Mouse (Mus musculus) frontal cortex, adult (tissue): Measurements from ENCODE around the gene Arhgap29.

ENCODE experiments used
- ATAC-seq: cut with Nextera tagmentation; 2 replicates; pipeline ENCODE4 v1.9.2; 2017; ENCODE audit warnings: mild to moderate bottlenecking, moderate library complexity, mixed read lengths; ENCODE audit not compliant: low TSS enrichment

Gene Arhgap29

GRCm38 (mm10) chr3:121952041-121952591 is at the start of gene Arhgap29:
Arhgap29 (plus strand) TSS chr3:121952541.
- ATAC-seq = no peak

- ATAC-seq = no peak
Measured at GRCm38 (mm10) chr3:121902729-121903128, 49.6 kb upstream of the Arhgap29 start.

DNA sequence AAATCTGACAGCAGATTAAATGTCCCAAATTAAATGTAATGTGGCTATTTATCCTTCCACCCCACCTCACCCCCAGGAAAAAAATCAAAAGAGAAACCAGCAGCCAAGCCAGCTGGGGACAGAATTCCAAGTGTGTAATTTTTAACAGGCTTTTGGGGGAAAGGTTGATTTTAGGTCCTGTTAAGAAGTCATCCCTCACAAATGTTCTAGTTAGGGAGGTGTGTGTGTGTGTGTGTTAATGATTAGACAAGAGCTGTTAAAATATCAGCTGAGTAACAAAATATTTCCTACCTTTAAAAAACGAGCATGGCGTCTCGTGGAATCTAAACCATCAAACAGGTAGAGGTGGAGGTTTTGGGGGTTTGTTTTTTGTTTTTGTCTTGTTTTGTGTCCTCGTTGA is 49.1 kb upstream of the Arhgap29 start:
- no peak for ATAC-seq

DNA sequence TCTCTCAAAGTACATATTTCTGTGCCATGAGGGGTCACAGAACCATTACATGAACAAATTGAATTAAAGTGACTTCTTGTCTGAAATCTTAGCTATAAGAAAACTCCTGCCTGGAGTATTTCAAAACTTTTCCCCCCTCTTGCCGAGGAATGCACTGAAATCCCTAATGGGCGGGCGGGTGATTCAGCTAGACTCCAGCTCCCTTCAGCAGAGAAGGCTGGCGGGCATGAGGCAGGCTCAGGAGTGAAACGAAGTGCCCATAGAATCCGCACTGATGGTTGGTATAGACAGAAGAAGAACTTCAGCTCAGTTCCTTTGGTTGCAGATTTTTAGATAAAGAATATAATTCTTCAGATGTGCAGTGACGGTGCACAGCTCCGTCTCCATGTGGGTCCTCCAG is 48.6 kb upstream of the Arhgap29 start:
- no peak for ATAC-seq

DNA sequence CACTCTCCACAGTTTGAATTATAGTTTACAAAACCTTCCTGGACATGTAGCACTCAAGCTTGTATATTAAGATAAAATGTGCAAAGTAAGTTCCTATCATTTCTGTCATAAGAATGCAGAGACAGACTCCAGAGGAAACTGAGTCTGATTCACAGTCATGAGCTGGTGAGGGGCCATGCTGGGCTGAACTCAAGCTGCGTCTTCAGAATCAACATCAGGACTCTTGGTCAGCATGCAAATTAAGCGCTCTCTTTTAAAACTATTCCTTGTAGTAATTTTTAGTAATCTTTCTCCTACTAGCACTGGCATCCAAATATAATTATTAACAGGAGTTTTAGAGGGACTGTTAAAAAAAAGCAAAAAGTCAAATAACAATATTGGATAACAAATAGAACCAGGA is 47.9 kb upstream of the Arhgap29 start:
- ATAC-seq = no peak

GRCm38 (mm10) chr3:121906623-121907022 is 45.7 kb upstream of the Arhgap29 start:
- ATAC-seq = no peak

- peak; percentile 83 for ATAC-seq
Measured at GRCm38 (mm10) chr3:121909155-121909554, 43.2 kb upstream of the Arhgap29 start.

DNA sequence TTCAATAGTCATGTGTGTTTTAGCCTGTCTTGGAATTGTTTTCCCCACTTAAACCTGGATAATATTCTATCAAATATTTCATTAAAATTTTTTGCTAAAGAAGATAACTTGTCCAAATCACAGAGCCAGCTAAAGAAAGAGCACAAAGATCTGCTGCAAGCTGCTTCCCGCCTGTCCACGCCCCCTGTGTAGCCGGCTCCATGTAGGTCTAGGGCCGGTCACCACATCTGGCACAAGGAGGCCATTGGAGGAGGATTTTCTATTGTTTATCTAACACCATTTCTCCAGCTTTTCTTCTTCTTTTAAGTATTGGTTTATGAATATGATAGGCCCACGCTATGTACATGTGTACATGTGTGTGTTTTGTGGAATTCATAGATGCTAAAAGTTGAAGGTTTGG is 38.9 kb upstream of the Arhgap29 start:
- no peak for ATAC-seq

DNA sequence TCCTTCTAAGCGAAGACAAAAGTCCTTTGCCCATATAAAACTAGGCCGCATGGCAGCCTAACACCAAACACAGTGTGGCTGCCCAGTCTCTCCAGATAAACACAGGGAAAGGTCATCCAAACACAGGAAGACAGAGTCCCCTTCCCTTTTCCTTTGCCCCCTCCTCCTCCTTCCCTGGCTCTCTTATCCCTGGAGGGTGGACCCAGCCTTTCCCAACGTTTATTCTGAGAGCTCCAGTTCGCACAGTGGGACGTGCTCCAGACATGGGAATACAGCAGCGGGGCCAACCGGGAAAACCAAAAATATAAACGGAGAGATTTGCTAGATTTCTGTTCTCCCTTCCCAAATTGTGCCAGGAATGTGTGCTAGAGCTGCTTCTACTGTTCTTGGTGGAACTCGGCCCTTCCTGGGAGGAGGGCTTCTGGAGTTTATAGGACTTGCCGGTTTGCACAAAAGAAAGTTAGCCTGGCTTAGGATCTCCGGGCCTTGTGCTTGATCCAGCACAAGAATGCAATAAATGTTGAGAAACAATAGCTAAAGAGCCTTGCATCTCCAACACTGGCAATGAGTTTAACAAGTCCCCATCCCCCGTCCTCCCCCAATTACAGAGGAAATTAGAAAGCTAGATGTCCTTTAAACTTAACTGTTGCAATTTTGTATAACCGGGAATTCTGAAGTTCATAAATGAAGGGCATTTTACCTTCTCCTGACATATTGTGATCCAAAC is 37.7 kb upstream of the Arhgap29 start:
- no peak for ATAC-seq

- ATAC-seq = no peak
Measured at GRCm38 (mm10) chr3:121915191-121915590, 37.1 kb upstream of the Arhgap29 start.

DNA sequence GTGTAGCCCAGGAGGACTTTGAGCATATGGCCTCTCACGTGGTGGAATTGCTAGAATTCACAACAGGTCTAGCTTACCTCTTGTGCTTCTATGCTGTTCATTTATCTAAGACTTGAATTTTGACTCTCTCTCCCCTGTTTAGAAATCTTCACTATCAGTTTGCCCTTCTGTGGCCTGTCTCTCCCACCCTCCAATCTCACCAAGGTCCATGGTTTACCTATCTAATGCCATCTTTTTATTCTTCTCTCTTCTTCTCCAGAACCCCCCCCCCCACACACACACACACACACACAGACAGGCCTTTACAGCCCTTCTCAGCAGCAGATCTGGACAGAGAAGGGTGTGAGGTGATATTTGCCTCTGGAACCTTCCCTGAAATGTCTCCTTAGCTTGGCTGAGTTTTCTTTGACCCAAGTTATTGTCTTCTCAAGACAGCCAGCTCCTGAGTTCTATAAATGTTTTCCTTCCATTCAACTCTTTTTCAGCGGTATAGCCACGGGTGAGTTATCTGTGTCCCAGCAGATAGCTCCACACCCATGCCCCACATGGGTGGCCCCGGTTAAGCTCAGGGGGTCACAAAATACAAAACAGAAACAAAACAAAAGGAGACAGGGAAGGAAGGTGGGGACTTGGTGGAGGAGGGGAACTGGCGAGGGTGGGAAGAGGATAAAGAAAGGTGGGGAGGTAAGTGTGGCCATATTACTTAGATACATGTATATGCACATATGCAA is 35.4 kb upstream of the Arhgap29 start:
- no peak for ATAC-seq

DNA sequence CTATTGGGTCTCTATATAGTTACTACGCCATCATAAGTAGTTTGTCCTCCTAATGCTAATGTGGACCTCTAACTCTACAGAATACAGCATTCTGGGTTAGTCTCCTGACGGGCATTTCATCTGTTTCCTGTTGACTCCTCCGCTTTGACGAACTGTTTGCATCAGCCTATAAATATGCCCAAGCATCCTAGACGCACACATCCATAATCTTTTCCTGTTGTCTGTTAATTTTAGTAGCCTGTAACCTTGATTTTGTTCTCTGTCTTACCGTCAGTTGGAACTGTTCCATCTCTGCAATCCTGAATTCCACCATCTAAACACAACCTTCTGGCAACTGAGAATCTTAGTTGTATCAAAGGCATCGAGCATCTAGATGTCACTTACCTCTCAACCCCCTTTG is 34.7 kb upstream of the Arhgap29 start:
- ATAC-seq = no peak

- ATAC-seq = no peak
Measured at GRCm38 (mm10) chr3:121919961-121920360, 32.4 kb upstream of the Arhgap29 start.

DNA sequence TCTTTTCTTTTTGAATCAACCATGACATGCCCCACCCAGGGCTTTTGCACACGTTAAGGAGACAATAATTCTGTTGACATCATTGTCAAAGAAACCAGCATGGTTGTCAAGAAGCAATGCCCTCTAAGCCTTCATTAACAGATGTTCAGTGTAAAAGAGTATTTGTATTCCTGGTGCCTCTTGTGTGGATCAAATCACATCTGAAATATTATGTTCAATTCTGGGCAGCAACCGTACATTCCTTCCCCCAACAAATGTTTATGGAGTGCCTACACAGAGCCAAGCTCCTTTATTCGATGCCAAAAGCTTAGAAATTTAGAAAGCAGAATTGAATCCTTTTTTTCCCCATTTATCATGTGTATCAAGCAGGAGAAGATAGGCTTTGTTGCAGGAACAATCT is 31.6 kb upstream of the Arhgap29 start:
- no peak for ATAC-seq

DNA sequence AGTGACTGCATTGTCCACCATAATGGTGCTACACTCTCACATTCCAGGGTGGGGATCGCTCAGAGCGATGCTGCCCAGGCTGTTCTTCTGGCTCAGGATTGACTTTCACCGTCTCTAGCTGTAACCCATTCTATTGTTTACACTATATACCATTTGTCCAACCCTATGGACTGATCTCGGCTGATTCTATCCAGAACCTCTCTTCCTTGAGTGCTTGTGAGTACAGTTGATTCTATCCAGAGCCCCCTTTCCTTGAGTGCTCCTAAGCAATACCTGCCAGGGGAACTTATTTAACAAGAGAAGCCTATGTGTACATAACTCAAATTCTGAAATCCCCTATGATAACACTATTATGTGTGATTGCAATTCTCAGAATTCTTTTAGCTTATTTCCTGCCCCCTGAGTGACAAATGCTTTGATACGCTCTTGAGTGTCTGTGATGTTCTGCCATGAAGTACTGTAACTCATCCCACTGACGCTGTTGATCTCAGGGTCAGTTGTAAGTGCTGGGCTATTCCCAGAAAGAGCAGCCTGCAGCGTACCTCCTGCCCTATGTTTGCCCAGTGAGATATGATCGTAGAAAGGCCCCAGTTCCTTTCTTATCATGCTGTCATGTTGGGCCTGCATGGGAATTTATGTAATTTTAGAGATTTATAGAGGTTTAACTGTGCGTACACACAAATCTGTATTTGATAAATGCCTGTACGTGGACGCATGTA is 27.4 kb upstream of the Arhgap29 start:
- no peak for ATAC-seq

GRCm38 (mm10) chr3:121927601-121928000 is 24.7 kb upstream of the Arhgap29 start:
- no peak for ATAC-seq

DNA sequence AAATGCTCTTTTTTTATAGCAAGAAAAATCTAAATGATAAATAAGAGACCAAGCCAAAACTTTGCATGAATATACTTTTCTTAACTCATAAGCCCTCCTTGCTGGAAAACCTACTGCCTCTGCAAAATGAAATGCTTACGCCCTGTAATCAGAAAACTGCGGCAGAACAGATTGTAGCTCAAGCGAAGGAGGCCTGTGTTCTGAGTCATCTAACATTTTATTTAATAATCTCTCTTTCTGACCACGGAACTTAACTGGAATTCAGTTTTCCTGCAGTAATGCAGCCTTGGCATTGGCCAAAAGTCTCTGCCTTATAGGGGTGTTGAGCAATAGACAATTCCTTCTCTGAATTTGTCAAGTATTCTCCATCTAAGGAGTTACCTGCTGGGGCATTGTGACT is 19.5 kb upstream of the Arhgap29 start:
- ATAC-seq = peak; percentile 72

- no peak for ATAC-seq
Measured at GRCm38 (mm10) chr3:121936241-121936640, 16.1 kb upstream of the Arhgap29 start.

DNA sequence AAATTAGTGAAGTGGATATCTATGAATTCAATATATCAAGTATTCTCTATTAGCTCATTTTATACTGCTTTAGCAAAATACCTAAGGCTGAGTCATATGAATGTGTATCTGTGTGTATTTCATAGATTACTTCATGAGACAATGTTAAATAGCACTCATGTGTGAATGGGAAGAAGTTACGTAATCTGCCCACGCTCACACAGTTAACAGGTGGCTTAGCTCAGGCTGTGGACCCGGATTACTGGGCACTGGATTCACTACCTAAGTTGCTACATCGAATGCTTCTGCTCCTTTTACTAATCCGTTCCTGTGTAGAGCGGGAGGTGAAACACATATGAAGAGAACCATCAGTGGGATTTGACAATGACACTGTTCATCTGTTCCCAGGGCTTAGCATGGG is 15.3 kb upstream of the Arhgap29 start:
- ATAC-seq = no peak

GRCm38 (mm10) chr3:121939658-121940057 is 12.7 kb upstream of the Arhgap29 start:
- no peak for ATAC-seq

DNA sequence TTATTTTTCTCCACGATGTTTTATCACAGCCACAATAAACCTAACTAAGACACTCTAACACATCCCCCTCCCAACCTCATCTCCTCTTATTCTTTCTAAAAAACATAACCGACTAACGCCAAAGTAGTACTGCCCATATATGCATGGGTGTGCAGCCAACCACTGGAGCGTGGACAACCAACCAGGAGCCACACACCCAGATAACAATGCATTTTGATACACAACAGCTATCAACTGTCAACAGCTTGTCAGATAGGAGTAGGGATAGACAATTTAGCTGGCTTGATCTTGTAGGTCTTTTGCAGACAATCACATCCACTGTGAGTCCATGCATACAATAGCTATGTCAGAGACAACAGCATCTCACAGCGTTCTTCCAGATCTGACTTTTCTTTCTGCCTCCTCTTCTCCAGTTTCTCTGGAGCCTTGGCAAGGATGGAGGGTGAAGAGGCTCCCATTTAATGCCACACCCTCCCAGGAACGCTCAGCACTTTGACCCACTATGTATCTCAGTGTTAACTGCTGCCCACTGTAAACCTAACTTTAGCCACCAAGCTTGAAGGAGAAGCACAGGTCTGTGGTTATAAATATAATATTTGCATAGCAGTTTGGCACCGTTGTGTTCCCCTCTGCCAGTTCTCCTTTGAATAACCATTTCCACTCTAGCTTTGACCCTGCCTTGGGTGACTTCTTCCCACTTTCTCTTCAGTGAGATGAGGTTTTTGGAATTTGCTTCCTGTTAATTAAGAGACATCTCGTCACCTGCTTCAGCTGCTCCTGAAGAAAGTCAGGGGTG is 12.0 kb upstream of the Arhgap29 start:
- no peak for ATAC-seq
